Mouse (Mus musculus): ENCODE data around the gene Gadd45b.

DNA sequence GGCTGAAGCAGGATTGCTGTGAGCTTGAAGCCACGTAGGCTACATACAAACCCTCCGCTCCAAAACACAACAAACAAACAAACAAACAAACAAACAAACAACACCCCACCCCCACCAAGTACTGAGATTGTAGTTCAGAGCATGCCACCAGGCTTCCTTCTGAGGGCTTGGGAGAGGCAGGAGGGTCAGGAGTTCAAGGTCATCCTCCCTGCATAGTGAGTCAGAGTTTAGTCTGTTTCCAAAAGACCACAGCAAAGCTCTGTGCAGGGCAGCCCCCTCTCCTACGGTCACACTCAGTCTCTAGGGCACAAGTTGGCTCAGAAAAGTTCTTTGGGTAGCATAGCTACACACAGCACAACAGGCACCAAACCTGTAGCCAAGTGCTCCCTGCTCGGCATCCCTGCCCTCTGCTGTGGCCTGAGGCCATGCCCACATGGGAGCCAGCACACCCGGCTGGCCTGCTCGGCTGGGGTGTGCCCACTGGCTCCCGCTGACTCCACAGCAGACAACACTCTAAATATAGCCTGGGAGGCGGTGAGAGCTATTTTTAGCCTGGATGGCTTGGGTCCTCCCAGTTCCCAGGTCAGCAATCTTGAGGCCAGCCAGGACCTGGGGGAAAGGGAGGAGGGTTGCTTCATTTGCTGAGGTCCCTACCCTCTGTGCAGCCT lies 10.6 kb downstream of the Gadd45b start:
- TF ChIP-seq GATA1 (IDR thresholded peaks at IDR 0.05; ENCODE audit: borderline replicate concordance, low read length) (no peak), FLI1 (IDR thresholded peaks at IDR 0.05; ENCODE audit: low read length) (no peak)
